Mouse (Mus musculus): ENCODE data around the gene Bnc2. TPM values are rescaled to one million over a fixed set of nuclear protein-coding genes. Genes with fewer than 3 reads are reported as not detected.
A peak's percentile ranks its signal among the peaks of the same experiment; 100 is the strongest.

The Bnc2 gene
- 3.4 and 3.7 TPM in 2 replicates for polyA plus RNA-seq (2015; fragmentation: Nextera tagmentation; extraction: Ambion mirVana)

- peak within 1 kb of the TSS; percentile 98 for H3K4me2 ChIP-seq (ENCODE audit: low read depth, low read length)
- peak within 1 kb of the TSS; percentile 31 for H3K27ac ChIP-seq (ENCODE audit: low read length)
- H3K4me3 ChIP-seq (ENCODE audit: low read length): peak within 1 kb of the TSS; percentile 76
- no peaks in the 10 kb centered on the region for H3K9me3 ChIP-seq (ENCODE audit: control insufficient read depth, low read length)
- peak; percentile 78 for ATAC-seq (ENCODE audit: low read depth)
- H3K4me1 ChIP-seq (replicated peaks; ENCODE audit: control insufficient read depth, insufficient read depth, low read length): peaks cover 6% of the 10 kb centered on the region
- H3K36me3 ChIP-seq (ENCODE audit: control insufficient read depth, insufficient read depth, low read length): no peaks in the 10 kb centered on the region
- H3K9ac ChIP-seq (ENCODE audit: low read length): peak within 1 kb of the TSS; percentile 71
- peaks cover 39% of the 10 kb centered on the region for H3K27me3 ChIP-seq (ENCODE audit: control insufficient read depth, insufficient read depth, low read depth, low read length)
- under 1% methylated on average over 58 of the region's 80 CpGs for WGBS
Observed at GRCm38 (mm10) chr4:84675171-84675973, at the start of gene Bnc2. TSS of gene Bnc2 (minus strand) at chr4:84675275.

- no peaks in the 10 kb centered on the region for H3K9me3 ChIP-seq (ENCODE audit: control insufficient read depth, low read length)
- no peak overlapping the region for H3K4me2 ChIP-seq (ENCODE audit: low read depth, low read length)
- WGBS: 72% methylated on average over 5 of the region's 5 CpGs
- ATAC-seq (ENCODE audit: low read depth): no peak
- no peaks in the 10 kb centered on the region for H3K36me3 ChIP-seq (ENCODE audit: control insufficient read depth, insufficient read depth, low read length)
- H3K4me1 ChIP-seq (replicated peaks; ENCODE audit: control insufficient read depth, insufficient read depth, low read length): no peaks in the 10 kb centered on the region
- H3K27ac ChIP-seq (ENCODE audit: low read length): no peak overlapping the region
- H3K4me3 ChIP-seq (ENCODE audit: low read length): no peak overlapping the region
- no peaks in the 10 kb centered on the region for H3K27me3 ChIP-seq (ENCODE audit: control insufficient read depth, insufficient read depth, low read depth, low read length)
- H3K9ac ChIP-seq (ENCODE audit: low read length): no peak overlapping the region
Observed at GRCm38 (mm10) chr4:84707961-84708360, 32.9 kb upstream of the Bnc2 start.

GRCm38 (mm10) chr4:84685521-84686366 lies 10.7 kb upstream of the Bnc2 start:
- WGBS: 63% methylated on average over 10 of the region's 10 CpGs
- Histone ChIP-seq H3K36me3 (ENCODE audit: control insufficient read depth, insufficient read depth, low read length) (no peaks in the 10 kb centered on the region), H3K4me3 (ENCODE audit: low read length) (no peak overlapping the region), H3K9me3 (ENCODE audit: control insufficient read depth, low read length) (no peaks in the 10 kb centered on the region), H3K4me1 (replicated peaks; ENCODE audit: control insufficient read depth, insufficient read depth, low read length) (no peaks in the 10 kb centered on the region), H3K27ac (ENCODE audit: low read length) (no peak overlapping the region), H3K27me3 (ENCODE audit: control insufficient read depth, insufficient read depth, low read depth, low read length) (no peaks in the 10 kb centered on the region), H3K9ac (ENCODE audit: low read length) (no peak overlapping the region), H3K4me2 (ENCODE audit: low read depth, low read length) (no peak overlapping the region)
- ATAC-seq (ENCODE audit: low read depth): no peak

- no peak overlapping the region for H3K4me3 ChIP-seq (ENCODE audit: low read length)
- H3K27ac ChIP-seq (ENCODE audit: low read length): no peak overlapping the region
- no peak overlapping the region for H3K9ac ChIP-seq (ENCODE audit: low read length)
- no peaks in the 10 kb centered on the region for H3K9me3 ChIP-seq (ENCODE audit: control insufficient read depth, low read length)
- H3K4me2 ChIP-seq (ENCODE audit: low read depth, low read length): no peak overlapping the region
- no peaks in the 10 kb centered on the region for H3K27me3 ChIP-seq (ENCODE audit: control insufficient read depth, insufficient read depth, low read depth, low read length)
- WGBS: 80% methylated on average over 4 of the region's 4 CpGs
- no peaks in the 10 kb centered on the region for H3K4me1 ChIP-seq (replicated peaks; ENCODE audit: control insufficient read depth, insufficient read depth, low read length)
- no peak for ATAC-seq (ENCODE audit: low read depth)
- no peaks in the 10 kb centered on the region for H3K36me3 ChIP-seq (ENCODE audit: control insufficient read depth, insufficient read depth, low read length)
Observed at GRCm38 (mm10) chr4:84685009-84685408, 9.9 kb upstream of the Bnc2 start.

GRCm38 (mm10) chr4:84675974-84676315 lies 870 bp upstream of the Bnc2 start:
- peak overlapping the region; percentile 76 for H3K4me3 ChIP-seq (ENCODE audit: low read length)
- peak overlapping the region; percentile 98 for H3K4me2 ChIP-seq (ENCODE audit: low read depth, low read length)
- H3K9me3 ChIP-seq (ENCODE audit: control insufficient read depth, low read length): no peaks in the 10 kb centered on the region
- H3K27ac ChIP-seq (ENCODE audit: low read length): 0 out of 2 replicates have a peak overlapping the region, but pooled peaks have one; percentile 31
- ATAC-seq (ENCODE audit: low read depth): peak; percentile 0; the same call in 1 of the 2 replicates
- H3K27me3 ChIP-seq (ENCODE audit: control insufficient read depth, insufficient read depth, low read depth, low read length): peaks cover 39% of the 10 kb centered on the region
- H3K4me1 ChIP-seq (replicated peaks; ENCODE audit: control insufficient read depth, insufficient read depth, low read length): peaks cover 6% of the 10 kb centered on the region
- WGBS: under 1% methylated on average over 19 of the region's 19 CpGs
- no peaks in the 10 kb centered on the region for H3K36me3 ChIP-seq (ENCODE audit: control insufficient read depth, insufficient read depth, low read length)
- peak overlapping the region; percentile 71 for H3K9ac ChIP-seq (ENCODE audit: low read length)

GRCm38 (mm10) chr4:84674318-84675170 lies 531 bp downstream of the Bnc2 start:
- Histone ChIP-seq H3K4me3 (ENCODE audit: low read length) (peak overlapping the region; percentile 76), H3K36me3 (ENCODE audit: control insufficient read depth, insufficient read depth, low read length) (no peaks in the 10 kb centered on the region), H3K9me3 (ENCODE audit: control insufficient read depth, low read length) (no peaks in the 10 kb centered on the region), H3K4me2 (ENCODE audit: low read depth, low read length) (peak overlapping the region; percentile 98), H3K9ac (ENCODE audit: low read length) (peak overlapping the region; percentile 71), H3K27me3 (ENCODE audit: control insufficient read depth, insufficient read depth, low read depth, low read length) (peaks cover 42% of the 10 kb centered on the region), H3K4me1 (replicated peaks; ENCODE audit: control insufficient read depth, insufficient read depth, low read length) (peaks cover 8% of the 10 kb centered on the region), H3K27ac (ENCODE audit: low read length) (peak overlapping the region; percentile 31)
- under 1% methylated on average over 76 of the region's 104 CpGs for WGBS
- peak; percentile 86 for ATAC-seq (ENCODE audit: low read depth)

- peak overlapping the region; percentile 98 for H3K4me2 ChIP-seq (ENCODE audit: low read depth, low read length)
- H3K9ac ChIP-seq (ENCODE audit: low read length): peak overlapping the region; percentile 71
- H3K4me1 ChIP-seq (replicated peaks; ENCODE audit: control insufficient read depth, insufficient read depth, low read length): peaks cover 11% of the 10 kb centered on the region
- peaks cover 45% of the 10 kb centered on the region for H3K27me3 ChIP-seq (ENCODE audit: control insufficient read depth, insufficient read depth, low read depth, low read length)
- no peak for ATAC-seq (ENCODE audit: low read depth)
- no peaks in the 10 kb centered on the region for H3K36me3 ChIP-seq (ENCODE audit: control insufficient read depth, insufficient read depth, low read length)
- no peaks in the 10 kb centered on the region for H3K9me3 ChIP-seq (ENCODE audit: control insufficient read depth, low read length)
- no peak overlapping the region for H3K27ac ChIP-seq (ENCODE audit: low read length)
- H3K4me3 ChIP-seq (ENCODE audit: low read length): peak overlapping the region; percentile 76
- 14% methylated on average over 10 of the region's 10 CpGs for WGBS
Observed at GRCm38 (mm10) chr4:84673681-84674307, 1.3 kb downstream of the Bnc2 start.

GRCm38 (mm10) chr4:84672181-84672791 lies 2.8 kb downstream of the Bnc2 start:
- no peaks in the 10 kb centered on the region for H3K36me3 ChIP-seq (ENCODE audit: control insufficient read depth, insufficient read depth, low read length)
- 13% methylated on average over 14 of the region's 14 CpGs for WGBS
- peaks cover 36% of the 10 kb centered on the region for H3K27me3 ChIP-seq (ENCODE audit: control insufficient read depth, insufficient read depth, low read depth, low read length)
- H3K4me3 ChIP-seq (ENCODE audit: low read length): peak overlapping the region; percentile 3; the same call in 1 of the 2 replicates
- H3K27ac ChIP-seq (ENCODE audit: low read length): no peak overlapping the region
- peaks cover 11% of the 10 kb centered on the region for H3K4me1 ChIP-seq (replicated peaks; ENCODE audit: control insufficient read depth, insufficient read depth, low read length)
- ATAC-seq (ENCODE audit: low read depth): no peak
- H3K9me3 ChIP-seq (ENCODE audit: control insufficient read depth, low read length): no peaks in the 10 kb centered on the region
- H3K9ac ChIP-seq (ENCODE audit: low read length): no peak overlapping the region
- peak overlapping the region; percentile 32 for H3K4me2 ChIP-seq (ENCODE audit: low read depth, low read length)
